Mouse (Mus musculus) heart, adult 2 months (tissue): ENCODE measurements at regions not wholly inside any gene's neighbourhood (a gene's known extent, or its start where the extent isn't known, plus 50 kb on each side); places are given as distances from the start of the nearest gene placed in this dataset.

Experiments
- DNase-seq, 2 experiments: peaks; one replicate each; pipeline ENCODE4 v3.0.0; 2021
- H3K27ac ChIP-seq: fragments of 200-600 bp; 2 replicates; pipeline ENCODE4 v1.8.1; 2022
- H3K27me3 ChIP-seq: fragments of 200-500 bp; 2 replicates; pipeline ENCODE4 v1.6.1; 2012; ENCODE audit warnings: mild to moderate bottlenecking, low read length, inconsistent platforms, mixed read lengths; ENCODE audit not compliant: control insufficient read depth, insufficient read depth
- H3K36me3 ChIP-seq: fragments of 200-500 bp; 2 replicates; pipeline ENCODE4 v1.6.1; 2012; ENCODE audit warnings: low read length, inconsistent platforms; ENCODE audit not compliant: control insufficient read depth, insufficient read depth
- H3K4me1 ChIP-seq: fragments of 200-500 bp; 2 replicates; pipeline ENCODE4 v1.6.1; 2011; ENCODE audit warnings: low read length; ENCODE audit not compliant: control insufficient read depth, insufficient read depth
- H3K4me3 ChIP-seq: fragments of 200-600 bp; 2 replicates; pipeline ENCODE4 v1.8.1; 2022
- H3K79me2 ChIP-seq: fragments of 200-500 bp; replicated peaks from 2 replicates; pipeline ENCODE4 v1.6.1; 2012; ENCODE audit warnings: mild to moderate bottlenecking, inconsistent platforms, low read length, moderate library complexity, mixed read lengths; ENCODE audit not compliant: control insufficient read depth, insufficient read depth
- H3K9ac ChIP-seq: fragments of 200-500 bp; 2 replicates; pipeline ENCODE4 v1.6.1; 2012; ENCODE audit warnings: low read depth, mild to moderate bottlenecking, control low read depth, inconsistent platforms, low read length, mixed read lengths
- CTCF ChIP-seq: fragments of 200-600 bp; IDR thresholded peaks from 2 replicates; pipeline ENCODE4 v1.8.1; 2022; ENCODE audit warnings: antibody characterized with exemption, mild to moderate bottlenecking, moderate library complexity
- EP300 ChIP-seq: fragments of 200-500 bp; IDR thresholded peaks from 2 replicates; pipeline ENCODE4 v1.6.1; 2011; ENCODE audit warnings: low read depth, low read length, control low read depth; ENCODE audit not compliant: insufficient read depth
- POLR2A ChIP-seq: fragments of 200-500 bp; IDR thresholded peaks from 2 replicates; pipeline ENCODE4 v1.6.1; 2011; ENCODE audit warnings: mild to moderate bottlenecking, low read depth, low read length, control low read depth; ENCODE audit not compliant: insufficient read depth
- WGBS: fragments of 180-500 bp; shearing (Covaris S2); methylation state at CpG from one replicate; pipeline ENCODE4 v1.1.7; 2018; 5-methylcytosine and 5-hydroxymethylcytosine counted together
- intact Hi-C: fragments of 180-260 bp; cut with DNase I; formaldehyde crosslinking; loops from one replicate; pipeline ENCODE4 v1.15.1; 2025

DNA sequence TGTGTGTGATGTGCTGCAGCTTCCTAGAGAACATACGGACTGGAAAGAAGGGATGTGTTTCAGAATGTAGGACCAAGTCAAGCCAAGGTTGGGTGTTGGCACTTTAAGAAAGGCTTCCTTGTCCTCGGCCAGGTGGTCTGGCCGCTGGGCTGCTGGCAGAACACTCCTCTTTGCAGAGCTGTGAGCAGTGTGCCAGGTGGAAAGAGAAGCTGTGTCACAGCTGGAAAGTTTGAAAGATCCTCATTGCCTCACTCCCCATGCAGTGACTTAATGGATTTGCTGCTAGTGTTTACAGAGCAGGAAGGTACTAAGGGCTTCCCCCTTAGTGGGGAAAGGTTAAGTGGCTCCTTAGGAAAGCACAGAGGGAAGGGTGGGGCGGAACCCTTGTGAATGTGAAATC is 269.2 kb upstream of the Ptger4 start:
- H3K27ac ChIP-seq: no peak overlapping the region
- DNase-seq: no peak
- H3K4me1 ChIP-seq: no peaks in the 10 kb centered on the region
- TF ChIP-seq EP300 (no peak), POLR2A (no peak), CTCF (no peak)
- 64% methylated on average over 4 of the region's 4 CpGs for WGBS
- H3K9ac ChIP-seq: no peak overlapping the region
- intact Hi-C loops: no loop called here
- H3K27me3 ChIP-seq: no peaks in the 10 kb centered on the region
- no peaks in the 10 kb centered on the region for H3K36me3 ChIP-seq
- H3K4me3 ChIP-seq: no peak overlapping the region
- H3K79me2 ChIP-seq: no peaks in the 10 kb centered on the region

DNA sequence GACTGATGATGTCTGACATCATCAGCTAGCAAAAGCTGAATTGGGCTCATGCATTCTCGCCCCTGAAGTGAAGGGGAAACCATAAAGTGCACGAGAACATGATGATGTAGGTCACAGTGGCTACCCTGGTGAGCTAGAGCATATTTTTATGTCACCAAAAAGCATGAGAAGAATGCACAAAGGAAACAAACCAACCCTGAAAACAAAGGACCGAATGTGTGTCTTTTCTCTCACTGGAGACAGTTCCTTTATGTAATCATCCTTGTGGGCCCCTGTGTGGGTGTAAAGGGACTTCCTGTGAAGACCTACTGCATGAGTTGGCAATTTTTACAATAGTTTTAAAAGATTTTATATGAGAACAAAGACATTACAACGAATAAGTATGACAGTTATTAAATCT is 270.2 kb upstream of the Ptger4 start:
- Histone ChIP-seq H3K79me2 (no peaks in the 10 kb centered on the region), H3K9ac (no peak overlapping the region), H3K4me3 (no peak overlapping the region), H3K36me3 (no peaks in the 10 kb centered on the region), H3K27me3 (no peaks in the 10 kb centered on the region), H3K27ac (no peak overlapping the region), H3K4me1 (no peaks in the 10 kb centered on the region)
- intact Hi-C loops: no loop called here
- 29% methylated on average over 4 of the region's 4 CpGs for WGBS
- DNase-seq: no peak
- TF ChIP-seq POLR2A: no peak
- no peak for TF ChIP-seq EP300
- no peak for TF ChIP-seq CTCF

DNA sequence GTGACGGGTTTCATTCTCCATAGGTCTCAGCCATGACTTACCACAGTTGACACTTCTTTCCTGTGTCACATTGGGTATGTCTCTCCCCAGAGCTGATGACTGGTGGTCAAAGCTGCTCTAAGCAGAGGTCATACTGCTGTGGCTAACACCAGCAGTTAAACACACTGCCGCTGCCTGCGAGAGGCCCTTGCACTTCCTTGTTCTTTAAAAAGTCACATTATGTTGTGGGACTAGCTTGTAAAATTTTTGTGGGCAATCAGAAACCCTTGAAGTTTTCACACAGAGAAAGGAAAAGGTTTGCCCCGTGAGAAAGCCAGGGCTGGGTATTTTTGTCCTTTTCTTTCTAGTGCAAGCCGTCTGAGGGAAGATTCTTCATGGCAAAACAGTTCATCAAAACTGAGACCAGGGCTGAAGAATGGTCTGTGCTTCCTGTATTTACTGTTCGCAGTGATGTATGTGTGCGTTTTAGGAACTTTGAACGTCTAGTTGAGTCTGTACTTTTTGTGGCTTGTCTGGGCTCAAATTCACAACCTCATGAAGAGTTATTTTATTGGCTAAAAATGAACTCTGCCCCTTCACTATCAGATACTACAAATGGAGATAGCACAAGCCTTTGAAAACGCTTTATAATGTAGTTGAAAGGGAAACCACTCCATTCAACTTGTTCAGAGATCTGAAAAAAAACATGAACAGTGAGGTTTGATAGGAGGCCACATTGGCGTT is 273.4 kb upstream of the Ptger4 start:
- 71% methylated on average over 10 of the region's 10 CpGs for WGBS
- H3K27me3 ChIP-seq: no peaks in the 10 kb centered on the region
- TF ChIP-seq CTCF (no peak), EP300 (no peak), POLR2A (no peak)

DNA sequence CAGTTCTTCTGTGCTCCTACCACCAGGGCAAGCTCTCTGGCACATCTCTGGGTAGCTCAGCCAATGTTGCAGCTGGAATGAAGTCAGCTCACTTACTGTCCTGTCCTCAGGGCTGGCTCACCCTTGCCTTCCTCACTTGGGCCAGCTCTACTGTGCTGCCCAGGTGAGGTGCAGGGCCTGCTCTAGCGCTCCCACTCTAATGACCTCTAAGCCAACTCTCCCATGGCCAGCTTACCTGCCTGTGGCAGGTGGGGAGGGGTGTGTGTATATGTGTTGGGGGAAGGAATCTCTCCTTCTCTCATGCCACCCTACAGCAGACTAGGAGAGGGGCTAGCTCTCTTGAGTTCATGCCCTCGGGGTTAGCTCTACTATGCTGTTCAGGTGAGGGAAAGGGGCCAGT is 275.6 kb upstream of the Ptger4 start:
- intact Hi-C loops: no loop called here
- Histone ChIP-seq H3K36me3 (no peaks in the 10 kb centered on the region), H3K27me3 (no peaks in the 10 kb centered on the region), H3K27ac (no peak overlapping the region), H3K79me2 (no peaks in the 10 kb centered on the region), H3K4me1 (no peaks in the 10 kb centered on the region), H3K4me3 (no peak overlapping the region), H3K9ac (no peak overlapping the region)
- TF ChIP-seq EP300 (no peak), POLR2A (no peak), CTCF (no peak)
- WGBS: 96% methylated on average over 2 of the region's 2 CpGs
- no peak for DNase-seq

More for the DNA sequence above, 273.4 kb upstream of the Ptger4 start:
- H3K9ac ChIP-seq: no peak overlapping the region
- peak in 1 of 2 experiments; percentile 23 for DNase-seq
- H3K79me2 ChIP-seq: no peaks in the 10 kb centered on the region
- H3K36me3 ChIP-seq: no peaks in the 10 kb centered on the region
- H3K4me3 ChIP-seq: no peak overlapping the region
- no peak overlapping the region for H3K27ac ChIP-seq
- intact Hi-C loops: no loop called here
- H3K4me1 ChIP-seq: no peaks in the 10 kb centered on the region

DNA sequence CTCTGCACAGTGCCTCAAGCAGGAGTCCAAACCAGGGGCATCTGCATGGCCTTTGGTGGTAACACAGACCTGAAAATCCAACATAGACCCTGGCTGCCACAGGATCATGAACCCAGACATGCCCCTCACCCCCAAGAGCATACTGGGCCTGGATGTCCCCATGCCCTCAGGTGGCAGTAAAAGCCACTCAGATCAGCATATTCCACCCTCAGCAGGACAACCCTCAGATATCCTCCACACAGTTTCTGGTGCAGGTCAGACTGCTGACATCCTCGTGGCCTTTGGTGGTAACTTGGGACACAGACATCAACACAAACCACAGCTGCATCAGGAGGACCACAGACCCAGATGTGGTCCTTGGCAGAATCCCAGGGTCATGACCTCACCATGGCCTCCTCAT is 276.0 kb upstream of the Ptger4 start:
- Histone ChIP-seq H3K4me1 (no peaks in the 10 kb centered on the region), H3K4me3 (no peak overlapping the region), H3K36me3 (no peaks in the 10 kb centered on the region), H3K27me3 (no peaks in the 10 kb centered on the region), H3K27ac (no peak overlapping the region), H3K79me2 (no peaks in the 10 kb centered on the region), H3K9ac (no peak overlapping the region)
- WGBS: 73% methylated on average over 1 of the region's 1 CpGs
- intact Hi-C loops: no loop called here
- no peak for DNase-seq
- TF ChIP-seq CTCF (no peak), EP300 (no peak), POLR2A (no peak)

DNA sequence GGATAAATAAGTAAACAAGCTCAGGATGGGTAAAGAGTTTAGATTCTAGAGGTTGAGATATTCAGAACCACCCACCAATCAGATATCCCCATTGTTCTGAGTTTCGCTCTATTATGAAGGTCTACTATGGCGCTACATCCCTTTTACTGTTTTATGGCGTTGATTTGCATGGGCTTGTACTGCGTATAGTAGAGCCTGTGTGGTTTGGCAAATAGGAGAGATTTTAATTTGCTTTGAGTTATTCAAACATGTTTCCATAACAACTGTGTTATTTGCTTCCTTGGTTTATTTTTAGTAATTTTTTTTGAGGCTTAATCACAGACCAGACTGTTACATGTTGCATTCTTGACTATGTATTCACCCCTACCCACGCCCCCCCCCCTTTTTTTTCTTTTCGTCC is 284.6 kb upstream of the Ptger4 start:
- H3K9ac ChIP-seq: no peak overlapping the region
- no peak overlapping the region for H3K27ac ChIP-seq
- H3K27me3 ChIP-seq: no peaks in the 10 kb centered on the region
- H3K79me2 ChIP-seq: no peaks in the 10 kb centered on the region
- no peak overlapping the region for H3K4me3 ChIP-seq
- no peaks in the 10 kb centered on the region for H3K36me3 ChIP-seq
- H3K4me1 ChIP-seq: peaks cover 3% of the 10 kb centered on the region; the same call in 1 of the 2 replicates
- no peak for TF ChIP-seq EP300
- no peak for TF ChIP-seq CTCF
- no peak for TF ChIP-seq POLR2A
- DNase-seq: no peak
- intact Hi-C loops: no loop called here
- WGBS: 75% methylated on average over 6 of the region's 6 CpGs
